Mouse (Mus musculus) testis, adult 2 months (tissue): ENCODE measurements around the gene Ccnb2.

Experiments used
- CTCF ChIP-seq: fragments of 200-500 bp; IDR thresholded peaks from 2 replicates; pipeline ENCODE4 v1.5.1; 2012; ENCODE audit warnings: low read depth, mild to moderate bottlenecking, inconsistent platforms, low read length, moderate library complexity; ENCODE audit not compliant: control insufficient read depth, insufficient read depth, insufficient replicate concordance
- POLR2A ChIP-seq: fragments of 200-500 bp; IDR thresholded peaks from 2 replicates; pipeline ENCODE4 v1.6.1; 2012; ENCODE audit warnings: low read depth, mild to moderate bottlenecking, inconsistent platforms, low read length, moderate library complexity; ENCODE audit not compliant: control insufficient read depth

GRCm38 (mm10) chr9:70364741-70365140 lies 56.6 kb downstream of the Ccnb2 start:
- no peak for TF ChIP-seq POLR2A
- TF ChIP-seq CTCF: no peak
